Mouse (Mus musculus) CH12.LX (cell line): ENCODE data around the gene Isg15. TPM values are rescaled to one million over a fixed set of nuclear protein-coding genes. Genes with fewer than 3 reads are reported as not detected.

Experiments
- DNase-seq: peaks from one replicate; pipeline ENCODE4 v3.0.0-alpha.2; 2013; ENCODE audit errors: extremely low read depth
- H3K27ac ChIP-seq: 2 replicates; pipeline ENCODE4 v1.5.1; 2012; ENCODE audit warnings: low read depth, mild to moderate bottlenecking, control low read depth, moderate library complexity; ENCODE audit not compliant: insufficient read depth
- H3K27me3 ChIP-seq: replicated peaks from 2 replicates; pipeline ENCODE3; 2012; ENCODE audit warnings: inconsistent platforms
- H3K36me3 ChIP-seq, 2 experiments: replicated peaks in 1 of 2; 2 replicates each; pipeline versions ENCODE3 to v1.6.1; 2012; ENCODE audit warnings: inconsistent platforms in 1 of 2, low read length in 1 of 2, mild to moderate bottlenecking in 1 of 2, mixed read lengths in 1 of 2, moderate library complexity in 1 of 2; ENCODE audit not compliant: control insufficient read depth in 1 of 2, insufficient read depth in 1 of 2
- H3K4me1 ChIP-seq, 2 experiments: 2 replicates each; pipeline ENCODE4 v1.6.1; 2012; ENCODE audit warnings: inconsistent platforms in 1 of 2, moderate library complexity in 1 of 2; ENCODE audit not compliant: insufficient read depth in 2 of 2, control insufficient read depth in 1 of 2
- H3K4me2 ChIP-seq: 2 replicates; pipeline ENCODE4 v1.6.1; 2012; ENCODE audit warnings: low read depth, mild to moderate bottlenecking, control low read depth; ENCODE audit not compliant: poor library complexity, insufficient read depth, severe bottlenecking
- H3K4me3 ChIP-seq, 3 experiments: fragments of 150-350 bp in 1 of 3; sonication (generic) in 1 of 3; replicated peaks in 1 of 3; 2 replicates each; pipeline versions ENCODE3 to v1.5.1; 2011 to 2012; ENCODE audit warnings: low read depth in 2 of 3, low read length in 2 of 3, mild to moderate bottlenecking in 2 of 3, moderate library complexity in 2 of 3, control low read depth in 1 of 3, improper control_type of control experiment in 1 of 3, inconsistent platforms in 1 of 3, mixed read lengths in 1 of 3; ENCODE audit not compliant: poor library complexity in 1 of 3
- H3K79me2 ChIP-seq: replicated peaks from 2 replicates; pipeline ENCODE4 v1.6.1; 2012; ENCODE audit warnings: mild to moderate bottlenecking, moderate library complexity; ENCODE audit not compliant: control insufficient read depth, poor library complexity, insufficient read depth, severe bottlenecking; ENCODE audit errors: extremely low read depth
- H3K9ac ChIP-seq: 2 replicates; pipeline ENCODE4 v1.6.1; 2012; ENCODE audit warnings: low read depth, mild to moderate bottlenecking, control low read depth, moderate library complexity; ENCODE audit not compliant: insufficient read depth
- H3K9me3 ChIP-seq: replicated peaks from 2 replicates; pipeline ENCODE3; 2012; ENCODE audit warnings: low read length, inconsistent platforms, mixed read lengths
- BHLHE40 ChIP-seq: IDR thresholded peaks from 2 replicates; pipeline ENCODE4 v1.6.1; 2011; ENCODE audit warnings: mild to moderate bottlenecking, low read depth, low read length, improper control_type of control experiment
- CHD2 ChIP-seq: IDR thresholded peaks from 2 replicates; pipeline ENCODE4 v1.6.1; 2011; ENCODE audit warnings: low read length, improper control_type of control experiment
- E2F4 ChIP-seq: IDR thresholded peaks from 2 replicates; pipeline ENCODE4 v1.6.1; 2011; ENCODE audit warnings: low read depth, low read length, improper control_type of control experiment; ENCODE audit not compliant: insufficient replicate concordance
- EP300 ChIP-seq: IDR thresholded peaks from 2 replicates; pipeline ENCODE4 v1.6.1; 2011; ENCODE audit warnings: low read length, improper control_type of control experiment
- ETS1 ChIP-seq: conservative IDR thresholded peaks from 2 replicates; pipeline ENCODE4 v1.6.1; 2012; ENCODE audit warnings: low read depth, mild to moderate bottlenecking, inconsistent platforms, low read length, improper control_type of control experiment, moderate library complexity
- GABPA ChIP-seq: IDR thresholded peaks from 2 replicates; pipeline ENCODE4 v1.6.1; 2012; ENCODE audit warnings: low read depth, low read length, improper control_type of control experiment, inconsistent platforms; ENCODE audit not compliant: insufficient replicate concordance
- HCFC1 ChIP-seq: IDR thresholded peaks from 2 replicates; pipeline ENCODE4 v1.6.1; 2012; ENCODE audit warnings: low read depth, mild to moderate bottlenecking, inconsistent platforms, low read length, improper control_type of control experiment
- IRF4 ChIP-seq: IDR thresholded peaks from 2 replicates; pipeline ENCODE4 v1.6.1; 2014; ENCODE audit warnings: low read depth, mild to moderate bottlenecking, inconsistent platforms, low read length, improper control_type of control experiment
- JUND ChIP-seq: conservative IDR thresholded peaks from 2 replicates; pipeline ENCODE4 v1.6.1; 2011; ENCODE audit warnings: low read depth, low read length, improper control_type of control experiment
- KAT2A ChIP-seq: IDR thresholded peaks from 2 replicates; pipeline ENCODE4 v1.6.1; 2012; ENCODE audit warnings: low read length, improper control_type of control experiment, inconsistent platforms; ENCODE audit not compliant: insufficient replicate concordance
- MAFK ChIP-seq: IDR thresholded peaks from 2 replicates; pipeline ENCODE4 v1.6.1; 2011; ENCODE audit warnings: low read length, improper control_type of control experiment; ENCODE audit not compliant: insufficient replicate concordance
- MAX ChIP-seq: IDR thresholded peaks from 2 replicates; pipeline ENCODE4 v1.6.1; 2011; ENCODE audit warnings: low read length, improper control_type of control experiment
- MAZ ChIP-seq: IDR thresholded peaks from 2 replicates; pipeline ENCODE4 v1.6.1; 2012; ENCODE audit warnings: low read depth, mild to moderate bottlenecking, inconsistent platforms, low read length, improper control_type of control experiment, moderate library complexity
- MEF2A ChIP-seq: IDR thresholded peaks from 2 replicates; pipeline ENCODE4 v1.6.1; 2014; ENCODE audit warnings: low read depth, mild to moderate bottlenecking, inconsistent platforms, low read length, improper control_type of control experiment, borderline replicate concordance
- MXI1 ChIP-seq: IDR thresholded peaks from 2 replicates; pipeline ENCODE4 v1.6.1; 2011; ENCODE audit warnings: mild to moderate bottlenecking, low read depth, low read length, improper control_type of control experiment
- NELFE ChIP-seq: IDR thresholded peaks from 2 replicates; pipeline ENCODE4 v1.6.1; 2011; ENCODE audit warnings: low read depth, low read length, improper control_type of control experiment
- NRF1 ChIP-seq: IDR thresholded peaks from 2 replicates; pipeline ENCODE4 v1.6.1; 2014; ENCODE audit warnings: low read depth, mild to moderate bottlenecking, inconsistent platforms, low read length, improper control_type of control experiment, moderate library complexity
- POLR2A ChIP-seq: IDR thresholded peaks from 2 replicates; pipeline ENCODE4 v1.6.1; 2011; ENCODE audit warnings: low read depth, mild to moderate bottlenecking, improper control_type of control experiment, low read length
- SIN3A ChIP-seq: IDR thresholded peaks from 2 replicates; pipeline ENCODE4 v1.6.1; 2012; ENCODE audit warnings: low read length, improper control_type of control experiment, inconsistent platforms
- UBTF ChIP-seq: IDR thresholded peaks from 2 replicates; pipeline ENCODE4 v1.6.1; 2012; ENCODE audit warnings: low read depth, mild to moderate bottlenecking, inconsistent platforms, low read length, improper control_type of control experiment, moderate library complexity
- USF1 ChIP-seq: IDR thresholded peaks from 2 replicates; pipeline ENCODE4 v1.6.1; 2014; ENCODE audit warnings: low read depth, mild to moderate bottlenecking, inconsistent platforms, low read length, improper control_type of control experiment
- USF2 ChIP-seq: conservative IDR thresholded peaks from 2 replicates; pipeline ENCODE4 v1.6.1; 2011; ENCODE audit warnings: low read depth, low read length, improper control_type of control experiment
- ZC3H11A ChIP-seq: IDR thresholded peaks from 2 replicates; pipeline ENCODE4 v1.6.1; 2012; ENCODE audit warnings: low read depth, mild to moderate bottlenecking, inconsistent platforms, low read length, improper control_type of control experiment
- ZMIZ1 ChIP-seq: IDR thresholded peaks from 2 replicates; pipeline ENCODE4 v1.6.1; 2012; ENCODE audit warnings: low read depth, mild to moderate bottlenecking, inconsistent platforms, low read length, improper control_type of control experiment
- dilution Hi-C: fragments of 300-500 bp; cut with MboI; formaldehyde crosslinking; loops from 2 replicates; pipeline ENCODE4 v1.14.3; 2020; ENCODE audit warnings: low sequenced_read_pairs; ENCODE audit not compliant: extremely low pct_unique_long_range_greater_than_20kb, extremely low pct_ligation_motif_present
- in situ Hi-C: fragments of 300-500 bp; cut with MboI; formaldehyde crosslinking; loops from 3 replicates; pipeline ENCODE4 v1.14.3; 2019; ENCODE audit warnings: low sequenced_read_pairs, low pct_ligation_motif_present, low pct_unique_long_range_greater_than_20kb, mixed read lengths
- polyA plus RNA-seq: library from polyadenylated mRNA; unstranded; fragments of >175 nt; gene quantifications from 2 replicates; pipeline ENCODE4 v1.2.1, GENCODE M21; 2012; ENCODE audit warnings: low read depth; ENCODE audit not compliant: insufficient read length
- total RNA-seq, 2 experiments: library from RNA; depleted of rRNA; stranded (reverse); fragments of 300-350 nt in 1 of 2; fragments of >200 nt in 1 of 2; gene quantifications; 2 replicates each; pipeline ENCODE4 v1.2.3; 2012 to 2014

Isg15 gene
- total and polyA plus RNA-seq, 3 experiments = 4.8 to 6.8 (median 6.0) TPM

DNA sequence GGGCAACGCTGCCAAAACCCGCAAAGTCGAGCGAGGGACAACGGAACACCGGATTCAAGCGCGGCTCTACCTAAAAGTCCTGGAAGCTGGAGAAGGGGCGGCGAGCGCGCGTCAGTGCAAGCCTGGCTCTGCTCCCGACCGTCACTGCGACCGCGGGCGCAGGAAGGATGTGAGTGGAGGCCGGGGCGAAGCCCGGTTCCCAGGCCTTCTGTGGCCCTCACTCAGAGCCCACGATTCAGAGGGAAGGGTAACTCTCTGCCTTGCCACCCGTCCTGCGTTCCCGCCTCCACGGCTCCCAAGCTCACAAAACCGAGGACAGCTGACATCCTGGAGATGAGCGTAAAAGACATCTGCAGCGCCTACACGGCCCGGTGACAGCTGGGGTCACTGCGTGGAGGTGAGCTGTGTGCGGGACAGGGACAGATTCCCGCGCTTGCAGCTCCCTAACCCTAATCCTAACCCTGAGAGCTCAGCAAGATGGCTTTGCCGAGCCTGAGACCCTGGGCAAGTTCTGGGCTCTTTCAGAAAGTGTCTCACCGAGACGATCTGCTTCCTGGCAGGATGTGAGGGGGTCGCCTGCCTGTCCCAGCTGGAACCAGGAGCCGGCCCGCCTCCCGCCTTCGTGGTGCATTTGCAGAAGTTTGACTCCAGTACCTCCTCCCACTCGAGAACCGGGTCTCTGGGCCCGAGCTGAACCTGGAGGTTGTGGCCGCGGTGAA lies 3.0 kb upstream of the Isg15 start:
- Histone ChIP-seq H3K4me2 (peak overlapping the region; percentile 87), H3K9me3 (no peaks in the 10 kb centered on the region), H3K4me1 (peaks cover 12 to 35% of the 10 kb centered on the region in 2 experiments)
- dilution Hi-C loops = no loop called here
- in situ Hi-C loops = no loop called here
- no peak for DNase-seq
- TF ChIP-seq JUND (no peak), MXI1 (0 out of 2 replicates have a peak, but pooled peaks have one; percentile 9)
- TF ChIP-seq, all 38 proteins: peak for 1
- H3K36me3 ChIP-seq = no peaks in the 10 kb centered on the region
- no peaks in the 10 kb centered on the region for H3K79me2 ChIP-seq
- peak overlapping the region; percentile 41 for H3K9ac ChIP-seq
- no peak overlapping the region for H3K27ac ChIP-seq
- peak overlapping the region; percentile 36 to 65 (median 56) for H3K4me3 ChIP-seq
- H3K27me3 ChIP-seq = peaks cover 33% of the 10 kb centered on the region

DNA sequence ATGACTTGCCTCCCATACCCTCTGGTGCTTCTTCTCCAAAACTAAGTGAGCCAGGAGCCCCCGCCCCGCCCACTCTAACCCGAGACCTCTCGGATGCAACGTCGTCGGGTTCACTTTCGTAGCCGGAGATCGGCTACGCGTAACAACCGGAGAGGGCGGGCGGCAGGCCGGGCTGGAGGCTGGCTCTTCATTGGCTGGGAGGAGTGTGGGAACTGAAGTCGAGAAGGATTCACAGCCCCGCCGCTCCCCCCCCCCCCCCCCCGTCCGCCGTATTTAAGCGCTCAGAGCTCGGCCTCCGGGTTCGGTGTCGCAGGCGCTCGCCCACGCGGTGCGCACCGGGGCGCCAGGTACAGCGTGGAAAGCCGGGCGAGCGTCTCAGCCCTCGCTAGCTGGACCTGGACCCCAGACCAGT lies 2.4 kb upstream of the Isg15 start, which contains the start of gene AW011738:
Gene AW011738, plus strand, starts transcription at position 304 of the 412 bp plus-strand sequence.
- in situ Hi-C loops (no loop called here), dilution Hi-C loops (no loop called here)
- Histone ChIP-seq H3K4me3 (peak within 1 kb of the TSS; percentile 36 to 65 (median 56)), H3K4me2 (peak within 1 kb of the TSS; percentile 87), H3K27me3 (peaks cover 33% of the 10 kb centered on the region), H3K9ac (peak within 1 kb of the TSS; percentile 41), H3K4me1 (peaks cover 12 to 38% of the 10 kb centered on the region in 2 experiments), H3K27ac (no peak within 1 kb of the TSS), H3K9me3 (no peaks in the 10 kb centered on the region), H3K79me2 (no peaks in the 10 kb centered on the region), H3K36me3 (no peaks in the 10 kb centered on the region)
- peak; percentile 30; the same call in 1 of the 2 replicates for TF ChIP-seq MXI1
- no peak for TF ChIP-seq ETS1
- TF ChIP-seq MAX = 0 out of 2 replicates have a peak, but pooled peaks have one; percentile 17
- TF ChIP-seq MAFK = no peak
- 0 out of 2 replicates have a peak, but pooled peaks have one; percentile 22 for TF ChIP-seq ZMIZ1
- TF ChIP-seq NRF1 = 0 out of 2 replicates have a peak, but pooled peaks have one; percentile 6
- no peak for TF ChIP-seq CHD2
- 0 out of 2 replicates have a peak, but pooled peaks have one; percentile 27 for TF ChIP-seq SIN3A
- no peak for TF ChIP-seq USF2
- TF ChIP-seq BHLHE40 = no peak
- no peak for TF ChIP-seq GABPA
- TF ChIP-seq MAZ = no peak
- TF ChIP-seq IRF4 = no peak
- no peak for TF ChIP-seq E2F4
- TF ChIP-seq UBTF = 0 out of 2 replicates have a peak, but pooled peaks have one; percentile 18
- no peak for TF ChIP-seq ZC3H11A
- peak; percentile 54; the same call in 1 of the 2 replicates for TF ChIP-seq NELFE
- TF ChIP-seq POLR2A = peak; percentile 62
- TF ChIP-seq MEF2A = no peak
- peak; percentile 29; the same call in 1 of the 2 replicates for TF ChIP-seq HCFC1
- no peak for TF ChIP-seq USF1
- no peak for TF ChIP-seq EP300
- no peak for TF ChIP-seq KAT2A
- no peak for DNase-seq
